Mouse (Mus musculus): ENCODE measurements around the gene Gprc6a. TPM values are rescaled to one million over a fixed set of nuclear protein-coding genes. Genes with fewer than 3 reads are reported as not detected.

The Gprc6a gene
- polyA plus RNA-seq, 1 experiment, result 0.08 TPM

- Histone ChIP-seq H3K4me1 (replicated peaks; ENCODE audit: control insufficient read depth, insufficient read depth, low read length) (no peaks in the 10 kb centered on the region), H3K4me3 (ENCODE audit: control insufficient read depth, insufficient read depth, low read length) (no peak overlapping the region), H3K36me3 (ENCODE audit: control insufficient read depth, insufficient read depth, low read length) (no peaks in the 10 kb centered on the region), H3K27me3 (ENCODE audit: control insufficient read depth, insufficient read depth, low read length) (no peaks in the 10 kb centered on the region), H3K27ac (ENCODE audit: control insufficient read depth, insufficient read depth, low read length) (no peak overlapping the region)
- DNase-seq, result no peak
- 84% methylated on average over 3 of the region's 3 CpGs for WGBS
- TF ChIP-seq CTCF (IDR thresholded peaks at IDR 0.05; ENCODE audit: borderline replicate concordance, control insufficient read depth, extremely low read depth, insufficient read depth, low read length, poor library complexity), result no peak
- TF ChIP-seq POLR2A (IDR thresholded peaks at IDR 0.05; ENCODE audit: control insufficient read depth, extremely low read depth, insufficient read depth, low read length, poor library complexity), result no peak
Measured at GRCm38 (mm10) chr10:51613421-51613820, 17.8 kb downstream of the Gprc6a start.

- H3K27me3 ChIP-seq (ENCODE audit: control insufficient read depth, insufficient read depth, low read length), result no peaks in the 10 kb centered on the region
- H3K27ac ChIP-seq (ENCODE audit: control insufficient read depth, insufficient read depth, low read length), result no peak overlapping the region
- no peak overlapping the region for H3K4me3 ChIP-seq (ENCODE audit: control insufficient read depth, insufficient read depth, low read length)
- H3K36me3 ChIP-seq (ENCODE audit: control insufficient read depth, insufficient read depth, low read length), result no peaks in the 10 kb centered on the region
- TF ChIP-seq POLR2A (IDR thresholded peaks at IDR 0.05; ENCODE audit: control insufficient read depth, extremely low read depth, insufficient read depth, low read length, poor library complexity) (no peak), CTCF (IDR thresholded peaks at IDR 0.05; ENCODE audit: borderline replicate concordance, control insufficient read depth, extremely low read depth, insufficient read depth, low read length, poor library complexity) (no peak)
- no peaks in the 10 kb centered on the region for H3K4me1 ChIP-seq (replicated peaks; ENCODE audit: control insufficient read depth, insufficient read depth, low read length)
- no peak for DNase-seq
- 55% methylated on average over 9 of the region's 9 CpGs for WGBS
Measured at GRCm38 (mm10) chr10:51611969-51612682, 19.1 kb downstream of the Gprc6a start.

- Histone ChIP-seq H3K4me1 (replicated peaks; ENCODE audit: control insufficient read depth, insufficient read depth, low read length) (no peaks in the 10 kb centered on the region), H3K4me3 (ENCODE audit: control insufficient read depth, insufficient read depth, low read length) (no peak overlapping the region), H3K36me3 (ENCODE audit: control insufficient read depth, insufficient read depth, low read length) (no peaks in the 10 kb centered on the region), H3K27me3 (ENCODE audit: control insufficient read depth, insufficient read depth, low read length) (no peaks in the 10 kb centered on the region), H3K27ac (ENCODE audit: control insufficient read depth, insufficient read depth, low read length) (no peak overlapping the region)
- no peak for DNase-seq
- TF ChIP-seq POLR2A (IDR thresholded peaks at IDR 0.05; ENCODE audit: control insufficient read depth, extremely low read depth, insufficient read depth, low read length, poor library complexity), result no peak
- no peak for TF ChIP-seq CTCF (IDR thresholded peaks at IDR 0.05; ENCODE audit: borderline replicate concordance, control insufficient read depth, extremely low read depth, insufficient read depth, low read length, poor library complexity)
- WGBS, result 78% methylated on average over 4 of the region's 4 CpGs
Measured at GRCm38 (mm10) chr10:51609741-51610425, 21.4 kb downstream of the Gprc6a start.

- Histone ChIP-seq H3K27ac (ENCODE audit: control insufficient read depth, insufficient read depth, low read length) (no peak overlapping the region), H3K4me1 (replicated peaks; ENCODE audit: control insufficient read depth, insufficient read depth, low read length) (no peaks in the 10 kb centered on the region), H3K36me3 (ENCODE audit: control insufficient read depth, insufficient read depth, low read length) (no peaks in the 10 kb centered on the region), H3K27me3 (ENCODE audit: control insufficient read depth, insufficient read depth, low read length) (no peaks in the 10 kb centered on the region), H3K4me3 (ENCODE audit: control insufficient read depth, insufficient read depth, low read length) (no peak overlapping the region)
- TF ChIP-seq CTCF (IDR thresholded peaks at IDR 0.05; ENCODE audit: borderline replicate concordance, control insufficient read depth, extremely low read depth, insufficient read depth, low read length, poor library complexity), result no peak
- TF ChIP-seq POLR2A (IDR thresholded peaks at IDR 0.05; ENCODE audit: control insufficient read depth, extremely low read depth, insufficient read depth, low read length, poor library complexity), result no peak
- 76% methylated on average over 9 of the region's 9 CpGs for WGBS
- DNase-seq, result no peak
Measured at GRCm38 (mm10) chr10:51596928-51597635, 34.2 kb downstream of the Gprc6a start.

- no peaks in the 10 kb centered on the region for H3K36me3 ChIP-seq (ENCODE audit: control insufficient read depth, insufficient read depth, low read length)
- 48% methylated on average over 10 of the region's 10 CpGs for WGBS
- no peak for DNase-seq
Measured at GRCm38 (mm10) chr10:51595001-51595931, 36.0 kb downstream of the Gprc6a start.

More at GRCm38 (mm10) chr10:51595001-51595931, 36.0 kb downstream of the Gprc6a start:
- Histone ChIP-seq H3K4me1 (replicated peaks; ENCODE audit: control insufficient read depth, insufficient read depth, low read length) (no peaks in the 10 kb centered on the region), H3K27ac (ENCODE audit: control insufficient read depth, insufficient read depth, low read length) (no peak overlapping the region), H3K4me3 (ENCODE audit: control insufficient read depth, insufficient read depth, low read length) (no peak overlapping the region), H3K27me3 (ENCODE audit: control insufficient read depth, insufficient read depth, low read length) (no peaks in the 10 kb centered on the region)
- TF ChIP-seq POLR2A (IDR thresholded peaks at IDR 0.05; ENCODE audit: control insufficient read depth, extremely low read depth, insufficient read depth, low read length, poor library complexity) (no peak), CTCF (IDR thresholded peaks at IDR 0.05; ENCODE audit: borderline replicate concordance, control insufficient read depth, extremely low read depth, insufficient read depth, low read length, poor library complexity) (no peak)
